Mouse (Mus musculus): ENCODE measurements at regions not wholly inside any gene's neighbourhood (a gene's known extent, or its start where the extent isn't known, plus 50 kb on each side); places are given as distances from the start of the nearest gene placed in this dataset.

GRCm38 (mm10) chr12:59663161-59663560, 443.6 kb upstream of the Fbxo33 start:
- no peaks in the 10 kb centered on the region for H3K4me1 ChIP-seq (replicated peaks; ENCODE audit: control insufficient read depth, insufficient read depth, low read length)
- no peak for DNase-seq (ENCODE audit: low spot score)
- no peak overlapping the region for H3K4me2 ChIP-seq (ENCODE audit: low read depth, low read length, severe bottlenecking)
- no peaks in the 10 kb centered on the region for H3K27me3 ChIP-seq (ENCODE audit: control insufficient read depth, insufficient read depth, low read length)
- no peak overlapping the region for H3K27ac ChIP-seq (ENCODE audit: low read depth, low read length)
- no peaks in the 10 kb centered on the region for H3K9me3 ChIP-seq (ENCODE audit: control insufficient read depth, low read length)
- no peaks in the 10 kb centered on the region for H3K36me3 ChIP-seq (ENCODE audit: control insufficient read depth, insufficient read depth, low read length)
- H3K9ac ChIP-seq (ENCODE audit: low read length), result no peak overlapping the region
- H3K4me3 ChIP-seq (ENCODE audit: low read depth, low read length), result no peak overlapping the region
- ATAC-seq (replicated peaks; ENCODE audit: low FRiP score), result no peak

GRCm38 (mm10) chr12:59630678-59631077, 411.2 kb upstream of the Fbxo33 start:
- H3K9me3 ChIP-seq (ENCODE audit: control insufficient read depth, low read length), result no peaks in the 10 kb centered on the region
- DNase-seq (ENCODE audit: low spot score), result no peak
- no peak overlapping the region for H3K27ac ChIP-seq (ENCODE audit: low read depth, low read length)
- H3K27me3 ChIP-seq (ENCODE audit: control insufficient read depth, insufficient read depth, low read length), result no peaks in the 10 kb centered on the region
- H3K4me2 ChIP-seq (ENCODE audit: low read depth, low read length, severe bottlenecking), result no peak overlapping the region
- no peak overlapping the region for H3K9ac ChIP-seq (ENCODE audit: low read length)
- WGBS, result 79% methylated on average over 1 of the region's 1 CpGs
- no peaks in the 10 kb centered on the region for H3K36me3 ChIP-seq (ENCODE audit: control insufficient read depth, insufficient read depth, low read length)
- H3K4me3 ChIP-seq (ENCODE audit: low read depth, low read length), result no peak overlapping the region
- ATAC-seq (replicated peaks; ENCODE audit: low FRiP score), result no peak
- H3K4me1 ChIP-seq (replicated peaks; ENCODE audit: control insufficient read depth, insufficient read depth, low read length), result no peaks in the 10 kb centered on the region

GRCm38 (mm10) chr12:59623147-59623546, 403.6 kb upstream of the Fbxo33 start:
- Histone ChIP-seq H3K27me3 (ENCODE audit: control insufficient read depth, insufficient read depth, low read length) (no peaks in the 10 kb centered on the region), H3K27ac (ENCODE audit: low read depth, low read length) (no peak overlapping the region), H3K4me3 (ENCODE audit: low read depth, low read length) (no peak overlapping the region), H3K36me3 (ENCODE audit: control insufficient read depth, insufficient read depth, low read length) (no peaks in the 10 kb centered on the region), H3K9ac (ENCODE audit: low read length) (no peak overlapping the region), H3K4me2 (ENCODE audit: low read depth, low read length, severe bottlenecking) (no peak overlapping the region), H3K9me3 (ENCODE audit: control insufficient read depth, low read length) (no peaks in the 10 kb centered on the region), H3K4me1 (replicated peaks; ENCODE audit: control insufficient read depth, insufficient read depth, low read length) (no peaks in the 10 kb centered on the region)
- no peak for ATAC-seq (replicated peaks; ENCODE audit: low FRiP score)
- WGBS, result 80% methylated on average over 3 of the region's 3 CpGs
- DNase-seq (ENCODE audit: low spot score), result no peak

GRCm38 (mm10) chr12:59621132-59621531, 401.6 kb upstream of the Fbxo33 start:
- no peak overlapping the region for H3K9ac ChIP-seq (ENCODE audit: low read length)
- WGBS, result 92% methylated on average over 2 of the region's 2 CpGs
- DNase-seq (ENCODE audit: low spot score) (no peak), ATAC-seq (replicated peaks; ENCODE audit: low FRiP score) (no peak)
- H3K4me2 ChIP-seq (ENCODE audit: low read depth, low read length, severe bottlenecking), result no peak overlapping the region
- H3K27me3 ChIP-seq (ENCODE audit: control insufficient read depth, insufficient read depth, low read length), result no peaks in the 10 kb centered on the region
- H3K27ac ChIP-seq (ENCODE audit: low read depth, low read length), result no peak overlapping the region
- H3K36me3 ChIP-seq (ENCODE audit: control insufficient read depth, insufficient read depth, low read length), result no peaks in the 10 kb centered on the region
- H3K4me3 ChIP-seq (ENCODE audit: low read depth, low read length), result no peak overlapping the region
- H3K9me3 ChIP-seq (ENCODE audit: control insufficient read depth, low read length), result no peaks in the 10 kb centered on the region
- H3K4me1 ChIP-seq (replicated peaks; ENCODE audit: control insufficient read depth, insufficient read depth, low read length), result no peaks in the 10 kb centered on the region

GRCm38 (mm10) chr12:59620340-59620739, 400.8 kb upstream of the Fbxo33 start:
- Histone ChIP-seq H3K36me3 (ENCODE audit: control insufficient read depth, insufficient read depth, low read length) (no peaks in the 10 kb centered on the region), H3K4me2 (ENCODE audit: low read depth, low read length, severe bottlenecking) (no peak overlapping the region), H3K9me3 (ENCODE audit: control insufficient read depth, low read length) (no peaks in the 10 kb centered on the region), H3K4me1 (replicated peaks; ENCODE audit: control insufficient read depth, insufficient read depth, low read length) (no peaks in the 10 kb centered on the region), H3K27ac (ENCODE audit: low read depth, low read length) (no peak overlapping the region), H3K4me3 (ENCODE audit: low read depth, low read length) (no peak overlapping the region), H3K9ac (ENCODE audit: low read length) (no peak overlapping the region), H3K27me3 (ENCODE audit: control insufficient read depth, insufficient read depth, low read length) (no peaks in the 10 kb centered on the region)
- no peak for ATAC-seq (replicated peaks; ENCODE audit: low FRiP score)
- 94% methylated on average over 2 of the region's 2 CpGs for WGBS
- no peak for DNase-seq (ENCODE audit: low spot score)

- Histone ChIP-seq H3K36me3 (ENCODE audit: control insufficient read depth, insufficient read depth, low read length) (no peaks in the 10 kb centered on the region), H3K9ac (ENCODE audit: low read length) (no peak overlapping the region), H3K27me3 (ENCODE audit: control insufficient read depth, insufficient read depth, low read length) (no peaks in the 10 kb centered on the region), H3K27ac (ENCODE audit: low read depth, low read length) (no peak overlapping the region), H3K4me1 (replicated peaks; ENCODE audit: control insufficient read depth, insufficient read depth, low read length) (no peaks in the 10 kb centered on the region), H3K4me2 (ENCODE audit: low read depth, low read length, severe bottlenecking) (no peak overlapping the region), H3K4me3 (ENCODE audit: low read depth, low read length) (no peak overlapping the region), H3K9me3 (ENCODE audit: control insufficient read depth, low read length) (no peaks in the 10 kb centered on the region)
- DNase-seq (ENCODE audit: low spot score), result no peak
- WGBS, result 87% methylated on average over 3 of the region's 3 CpGs
- no peak for ATAC-seq (replicated peaks; ENCODE audit: low FRiP score)
Observed at GRCm38 (mm10) chr12:59616075-59616474, 396.6 kb upstream of the Fbxo33 start.

GRCm38 (mm10) chr12:59599785-59600184, 380.3 kb upstream of the Fbxo33 start:
- WGBS, result 84% methylated on average over 7 of the region's 9 CpGs
- Histone ChIP-seq H3K9ac (ENCODE audit: low read length) (no peak overlapping the region), H3K36me3 (ENCODE audit: control insufficient read depth, insufficient read depth, low read length) (no peaks in the 10 kb centered on the region), H3K27ac (ENCODE audit: low read depth, low read length) (no peak overlapping the region), H3K4me2 (ENCODE audit: low read depth, low read length, severe bottlenecking) (no peak overlapping the region), H3K4me1 (replicated peaks; ENCODE audit: control insufficient read depth, insufficient read depth, low read length) (no peaks in the 10 kb centered on the region), H3K27me3 (ENCODE audit: control insufficient read depth, insufficient read depth, low read length) (no peaks in the 10 kb centered on the region), H3K9me3 (ENCODE audit: control insufficient read depth, low read length) (no peaks in the 10 kb centered on the region), H3K4me3 (ENCODE audit: low read depth, low read length) (no peak overlapping the region)
- no peak for DNase-seq (ENCODE audit: low spot score)
- no peak for ATAC-seq (replicated peaks; ENCODE audit: low FRiP score)

- no peak overlapping the region for H3K4me3 ChIP-seq (ENCODE audit: low read depth, low read length)
- no peak overlapping the region for H3K4me2 ChIP-seq (ENCODE audit: low read depth, low read length, severe bottlenecking)
- H3K27me3 ChIP-seq (ENCODE audit: control insufficient read depth, insufficient read depth, low read length), result no peaks in the 10 kb centered on the region
- H3K4me1 ChIP-seq (replicated peaks; ENCODE audit: control insufficient read depth, insufficient read depth, low read length), result no peaks in the 10 kb centered on the region
- no peak overlapping the region for H3K9ac ChIP-seq (ENCODE audit: low read length)
- H3K9me3 ChIP-seq (ENCODE audit: control insufficient read depth, low read length), result no peaks in the 10 kb centered on the region
- WGBS, result 95% methylated on average over 2 of the region's 2 CpGs
- no peak for ATAC-seq (replicated peaks; ENCODE audit: low FRiP score)
- DNase-seq (ENCODE audit: low spot score), result no peak
- no peaks in the 10 kb centered on the region for H3K36me3 ChIP-seq (ENCODE audit: control insufficient read depth, insufficient read depth, low read length)
- no peak overlapping the region for H3K27ac ChIP-seq (ENCODE audit: low read depth, low read length)
Observed at GRCm38 (mm10) chr12:59589354-59589753, 369.8 kb upstream of the Fbxo33 start.

GRCm38 (mm10) chr12:59582587-59582986, 363.1 kb upstream of the Fbxo33 start:
- H3K4me3 ChIP-seq (ENCODE audit: low read depth, low read length), result no peak overlapping the region
- no peaks in the 10 kb centered on the region for H3K9me3 ChIP-seq (ENCODE audit: control insufficient read depth, low read length)
- ATAC-seq (replicated peaks; ENCODE audit: low FRiP score), result no peak
- no peak overlapping the region for H3K9ac ChIP-seq (ENCODE audit: low read length)
- no peaks in the 10 kb centered on the region for H3K27me3 ChIP-seq (ENCODE audit: control insufficient read depth, insufficient read depth, low read length)
- 87% methylated on average over 1 of the region's 1 CpGs for WGBS
- no peak overlapping the region for H3K27ac ChIP-seq (ENCODE audit: low read depth, low read length)
- no peaks in the 10 kb centered on the region for H3K4me1 ChIP-seq (replicated peaks; ENCODE audit: control insufficient read depth, insufficient read depth, low read length)
- DNase-seq (ENCODE audit: low spot score), result no peak
- H3K36me3 ChIP-seq (ENCODE audit: control insufficient read depth, insufficient read depth, low read length), result no peaks in the 10 kb centered on the region
- no peak overlapping the region for H3K4me2 ChIP-seq (ENCODE audit: low read depth, low read length, severe bottlenecking)
